Mouse (Mus musculus) lung, embryonic 16.5 days (tissue): Measurements from ENCODE around the gene Rbm44. TPM values are rescaled to one million over a fixed set of nuclear protein-coding genes. Genes with fewer than 3 reads are reported as not detected.

Source experiments
- ATAC-seq: fragments of 200-750 bp; cut with Nextera tagmentation; 2 replicates; pipeline ENCODE4 v1.8.0; 2017; ENCODE audit warnings: low read depth, mild to moderate bottlenecking, moderate library complexity
- H3K27ac ChIP-seq: fragments of 300-500 bp; sonication (generic); 2 replicates; pipeline ENCODE4 v1.5.1; 2014; ENCODE audit warnings: mild to moderate bottlenecking, control low read depth, low read length
- H3K27me3 ChIP-seq: fragments of 300-500 bp; sonication (generic); 2 replicates; pipeline ENCODE4 v1.6.1; 2014; ENCODE audit warnings: low read depth, low read length, mixed read lengths; ENCODE audit not compliant: control insufficient read depth, insufficient read depth
- H3K36me3 ChIP-seq: fragments of 300-500 bp; sonication (generic); 2 replicates; pipeline ENCODE4 v1.6.1; 2014; ENCODE audit warnings: low read length; ENCODE audit not compliant: control insufficient read depth, insufficient read depth
- H3K4me1 ChIP-seq: fragments of 300-500 bp; sonication (generic); replicated peaks from 2 replicates; pipeline ENCODE4 v1.6.1; 2014; ENCODE audit warnings: low read length, mixed read lengths; ENCODE audit not compliant: control insufficient read depth, insufficient read depth
- H3K4me2 ChIP-seq: fragments of 300-500 bp; sonication (generic); 2 replicates; pipeline ENCODE4 v1.6.1; 2014; ENCODE audit warnings: low read depth, low read length, control low read depth
- H3K4me3 ChIP-seq: fragments of 300-500 bp; sonication (generic); 2 replicates; pipeline ENCODE4 v1.5.1; 2014; ENCODE audit warnings: mild to moderate bottlenecking, low read length, control low read depth
- H3K9ac ChIP-seq: fragments of 300-500 bp; sonication (generic); 2 replicates; pipeline ENCODE4 v1.6.1; 2014; ENCODE audit warnings: low read length, control low read depth
- H3K9me3 ChIP-seq: fragments of 300-500 bp; sonication (generic); 2 replicates; pipeline ENCODE4 v1.6.1; 2016; ENCODE audit warnings: low read length; ENCODE audit not compliant: control insufficient read depth
- WGBS: fragments of 180-500 bp; shearing (Covaris S2); extraction: QIAGEN DNeasy Blood & Tissue Kit; methylation state at CpG from one replicate; pipeline ENCODE4 v1.1.7; 2014; 5-methylcytosine and 5-hydroxymethylcytosine counted together
- polyA plus RNA-seq: library from polyadenylated mRNA; unstranded; fragments of >200 nt; fragmentation: Nextera tagmentation; extraction: Ambion mirVana; gene quantifications from 2 replicates; pipeline ENCODE4 v1.2.1, GENCODE M21; 2015

The Rbm44 gene
- polyA plus RNA-seq, 1 experiment from 2014 or later, result 1.7 TPM

DNA sequence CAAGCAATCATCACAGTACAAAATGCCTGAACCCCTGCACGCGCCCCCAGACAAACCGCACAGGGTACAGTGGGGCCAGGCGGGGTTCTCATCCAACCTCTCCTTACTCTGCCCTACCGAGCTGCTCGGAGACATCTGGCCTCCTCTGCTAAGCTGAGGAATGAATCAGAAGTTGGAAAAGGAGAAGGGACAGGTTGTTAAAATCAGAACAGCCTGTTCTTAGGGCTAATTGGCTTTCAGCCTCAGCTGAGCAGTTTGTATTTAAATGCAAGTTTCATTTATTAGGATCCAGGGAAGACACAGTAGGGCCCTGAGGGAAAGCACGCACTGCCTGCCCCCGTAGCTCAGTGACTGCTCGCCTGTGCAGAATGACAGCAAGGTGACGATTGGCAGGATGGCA, 54.9 kb downstream of the Rbm44 start:
- Histone ChIP-seq H3K4me3 (no peak overlapping the region), H3K36me3 (no peaks in the 10 kb centered on the region), H3K4me2 (no peak overlapping the region), H3K27ac (no peak overlapping the region), H3K27me3 (no peaks in the 10 kb centered on the region), H3K9ac (no peak overlapping the region), H3K4me1 (no peaks in the 10 kb centered on the region), H3K9me3 (no peaks in the 10 kb centered on the region)
- WGBS, result 89% methylated on average over 10 of the region's 10 CpGs
- ATAC-seq, result no peak

GRCm38 (mm10) chr1:91201122-91201521, 56.2 kb downstream of the Rbm44 start:
- Histone ChIP-seq H3K36me3 (no peaks in the 10 kb centered on the region), H3K4me3 (no peak overlapping the region), H3K4me2 (no peak overlapping the region), H3K9me3 (no peaks in the 10 kb centered on the region), H3K27ac (no peak overlapping the region), H3K4me1 (no peaks in the 10 kb centered on the region), H3K27me3 (no peaks in the 10 kb centered on the region), H3K9ac (no peak overlapping the region)
- 51% methylated on average over 3 of the region's 3 CpGs for WGBS
- ATAC-seq, result no peak

DNA sequence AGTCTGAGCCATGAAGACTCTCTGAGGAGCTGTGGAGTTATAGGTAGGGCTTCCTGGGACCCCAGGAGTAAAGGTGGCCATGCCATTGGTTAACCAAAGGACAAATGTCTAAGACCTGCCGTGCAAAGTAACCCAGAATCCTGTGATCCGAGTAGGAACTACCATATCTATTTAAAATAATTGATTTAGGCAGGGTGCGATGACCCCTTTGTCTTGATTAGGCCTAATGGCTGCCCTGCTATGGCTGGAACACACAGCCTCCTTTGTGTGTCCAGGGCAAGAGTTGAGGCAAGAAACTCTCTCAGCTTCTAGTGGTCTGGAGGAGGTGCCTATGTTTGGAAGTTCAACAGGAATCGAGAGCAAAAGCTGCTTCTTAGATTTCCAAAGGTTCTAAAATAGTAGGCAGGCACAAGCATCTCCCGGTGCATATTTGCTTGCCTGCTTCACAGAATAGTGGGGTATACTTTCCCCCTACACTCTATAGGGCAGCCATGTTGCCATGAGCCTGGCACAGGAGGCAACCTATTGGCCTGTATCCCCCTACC, 59.4 kb downstream of the Rbm44 start:
- no peak overlapping the region for H3K4me2 ChIP-seq
- H3K27ac ChIP-seq, result no peak overlapping the region
- no peak for ATAC-seq
- no peak overlapping the region for H3K9ac ChIP-seq
- no peak overlapping the region for H3K4me3 ChIP-seq
- 74% methylated on average over 5 of the region's 5 CpGs for WGBS
- H3K27me3 ChIP-seq, result no peaks in the 10 kb centered on the region
- H3K4me1 ChIP-seq, result no peaks in the 10 kb centered on the region
- no peaks in the 10 kb centered on the region for H3K36me3 ChIP-seq
- H3K9me3 ChIP-seq, result no peaks in the 10 kb centered on the region

- Histone ChIP-seq H3K9me3 (no peaks in the 10 kb centered on the region), H3K4me2 (no peak overlapping the region), H3K4me1 (no peaks in the 10 kb centered on the region), H3K4me3 (no peak overlapping the region), H3K27me3 (no peaks in the 10 kb centered on the region), H3K27ac (no peak overlapping the region), H3K36me3 (no peaks in the 10 kb centered on the region), H3K9ac (no peak overlapping the region)
- ATAC-seq, result no peak
- 69% methylated on average over 6 of the region's 6 CpGs for WGBS
Measured at GRCm38 (mm10) chr1:91205651-91206050, 60.8 kb downstream of the Rbm44 start.

GRCm38 (mm10) chr1:91206336-91206735, 61.4 kb downstream of the Rbm44 start:
- Histone ChIP-seq H3K9me3 (no peaks in the 10 kb centered on the region), H3K27me3 (no peaks in the 10 kb centered on the region)
- WGBS, result 77% methylated on average over 8 of the region's 8 CpGs

GRCm38 (mm10) chr1:91206873-91207272, 62.0 kb downstream of the Rbm44 start:
- 0 out of 2 replicates have a peak, but pooled peaks cover 5% of the 10 kb centered on the region for H3K4me1 ChIP-seq
- no peak overlapping the region for H3K27ac ChIP-seq
- H3K27me3 ChIP-seq, result no peaks in the 10 kb centered on the region
- H3K4me3 ChIP-seq, result no peak overlapping the region
- no peak for ATAC-seq
- H3K36me3 ChIP-seq, result no peaks in the 10 kb centered on the region
- H3K9me3 ChIP-seq, result no peaks in the 10 kb centered on the region
- no peak overlapping the region for H3K4me2 ChIP-seq
- WGBS, result 62% methylated on average over 5 of the region's 5 CpGs
- H3K9ac ChIP-seq, result no peak overlapping the region

More at GRCm38 (mm10) chr1:91206336-91206735, 61.4 kb downstream of the Rbm44 start:
- no peak overlapping the region for H3K27ac ChIP-seq
- 0 out of 2 replicates have a peak, but pooled peaks cover under 1% of the 10 kb centered on the region for H3K4me1 ChIP-seq
- H3K9ac ChIP-seq, result no peak overlapping the region
- H3K4me2 ChIP-seq, result no peak overlapping the region
- no peak overlapping the region for H3K4me3 ChIP-seq
- no peaks in the 10 kb centered on the region for H3K36me3 ChIP-seq
- ATAC-seq, result no peak

- H3K4me3 ChIP-seq, result no peak overlapping the region
- ATAC-seq, result no peak
- H3K4me2 ChIP-seq, result no peak overlapping the region
- no peaks in the 10 kb centered on the region for H3K27me3 ChIP-seq
- 67% methylated on average over 3 of the region's 3 CpGs for WGBS
- H3K9me3 ChIP-seq, result no peaks in the 10 kb centered on the region
- H3K9ac ChIP-seq, result no peak overlapping the region
- no peaks in the 10 kb centered on the region for H3K36me3 ChIP-seq
- H3K4me1 ChIP-seq, result 0 out of 2 replicates have a peak, but pooled peaks cover 5% of the 10 kb centered on the region
- no peak overlapping the region for H3K27ac ChIP-seq
Measured at GRCm38 (mm10) chr1:91207334-91208074, 62.6 kb downstream of the Rbm44 start.

DNA sequence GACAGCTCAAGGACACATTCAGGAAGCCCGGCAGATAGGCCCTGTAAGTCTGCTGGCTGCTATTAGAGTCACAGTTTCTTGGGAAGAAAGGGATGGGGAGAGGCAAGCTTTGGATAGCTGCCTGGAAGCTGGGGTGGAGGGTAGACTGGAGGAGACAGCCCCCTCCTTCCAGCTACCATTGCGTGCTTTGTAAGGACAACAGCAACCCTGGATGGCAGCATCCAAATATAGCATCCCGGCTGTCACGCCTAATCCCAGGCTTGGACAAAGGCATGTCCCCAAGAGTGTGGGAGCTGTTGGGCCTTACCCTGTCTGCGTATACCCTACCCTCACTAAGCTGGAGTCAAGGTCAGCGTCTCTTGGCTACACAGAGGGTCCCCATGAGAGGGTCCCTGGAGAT, 64.5 kb downstream of the Rbm44 start:
- 63% methylated on average over 6 of the region's 6 CpGs for WGBS
- no peak overlapping the region for H3K4me3 ChIP-seq
- 0 out of 2 replicates have a peak, but pooled peaks cover 5% of the 10 kb centered on the region for H3K4me1 ChIP-seq
- H3K27me3 ChIP-seq, result no peaks in the 10 kb centered on the region
- H3K9ac ChIP-seq, result no peak overlapping the region
- no peaks in the 10 kb centered on the region for H3K9me3 ChIP-seq
- H3K27ac ChIP-seq, result peak overlapping the region; percentile 51
- H3K4me2 ChIP-seq, result no peak overlapping the region
- peak; percentile 63 for ATAC-seq
- H3K36me3 ChIP-seq, result no peaks in the 10 kb centered on the region

DNA sequence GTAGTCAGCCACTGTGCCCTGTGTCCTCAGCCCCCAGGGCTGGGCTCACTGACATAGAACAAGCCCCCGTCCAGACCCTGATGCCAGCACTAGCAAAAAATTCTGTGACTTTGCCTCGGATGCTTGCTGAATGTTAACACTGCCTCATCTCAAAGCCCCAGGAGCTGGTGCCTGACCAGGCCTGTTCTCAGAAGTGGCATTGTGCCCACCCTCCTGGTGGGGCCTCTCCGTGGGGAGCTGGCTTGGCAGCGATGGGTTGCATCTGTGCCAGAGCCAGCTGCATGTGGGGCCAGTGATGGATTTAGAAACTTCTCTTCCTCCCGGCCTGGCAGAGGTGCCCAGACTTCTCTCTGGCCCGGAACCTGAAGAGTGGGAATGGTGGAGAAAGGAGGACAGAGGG, 64.9 kb downstream of the Rbm44 start:
- 59% methylated on average over 6 of the region's 6 CpGs for WGBS
- Histone ChIP-seq H3K27me3 (no peaks in the 10 kb centered on the region), H3K4me1 (0 out of 2 replicates have a peak, but pooled peaks cover 5% of the 10 kb centered on the region), H3K4me2 (no peak overlapping the region), H3K9ac (no peak overlapping the region), H3K36me3 (no peaks in the 10 kb centered on the region), H3K4me3 (no peak overlapping the region), H3K27ac (peak overlapping the region; percentile 51), H3K9me3 (no peaks in the 10 kb centered on the region)
- ATAC-seq, result no peak
